Mouse (Mus musculus): ENCODE data around the gene Wfdc8.
"Not testable (repeated sequence)": the region's sequence is repeated elsewhere in the genome, so short reads cannot be mapped to it uniquely, and the experiment has no call there.

Gene Wfdc8

DNA sequence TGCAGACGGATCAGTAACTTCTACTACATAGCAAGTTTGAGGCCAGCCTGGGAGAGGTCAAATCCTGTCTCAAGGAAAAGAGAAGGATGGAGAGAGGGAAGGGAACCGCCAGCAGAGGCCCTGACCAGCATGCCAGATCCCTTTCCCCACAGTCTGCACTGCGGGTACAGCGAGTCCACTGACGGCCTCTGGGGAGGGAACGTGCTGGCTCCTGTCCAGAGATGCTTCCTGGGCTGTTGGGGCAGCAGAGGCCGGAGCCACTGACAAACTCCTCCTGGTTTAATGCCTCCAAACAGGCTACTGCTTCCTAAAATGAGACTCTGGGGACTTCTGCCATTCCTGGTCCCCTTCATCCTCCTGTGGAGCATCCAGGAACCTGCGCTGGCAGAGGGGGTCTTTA, at the start of gene Wfdc8, which contains the start of gene Wfdc6b:
Gene Wfdc8 (minus strand): TSS at position 156 of the 400 bp plus-strand sequence.
Gene Wfdc6b (plus strand): TSS at position 52 of the 400 bp plus-strand sequence.
- DNase-seq: not testable (repeated sequence)

DNA sequence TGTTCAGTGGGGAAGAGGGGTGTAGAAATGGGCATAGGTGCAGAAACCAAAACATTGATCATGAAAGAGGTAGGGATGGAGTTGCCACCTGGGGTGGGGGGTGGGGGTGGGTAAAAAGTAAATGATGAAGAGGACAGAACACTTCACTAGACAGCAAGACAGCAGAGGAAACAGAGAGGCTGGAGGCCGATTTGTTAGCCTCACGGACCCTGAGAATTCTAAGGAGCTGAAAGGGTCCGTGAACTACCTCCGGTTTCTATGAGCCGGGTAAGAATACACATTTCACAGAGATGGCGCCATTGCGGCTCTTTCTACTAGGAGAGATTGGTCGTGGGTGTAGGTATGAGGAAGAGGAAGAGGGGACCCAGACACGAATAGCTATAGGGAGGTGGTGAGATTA, 43.1 kb upstream of the Wfdc8 start, which contains the start of gene Wfdc9:
Gene Wfdc9 (minus strand): TSS at position 101 of the 400 bp plus-strand sequence.
- DNase-seq: no peak

DNA sequence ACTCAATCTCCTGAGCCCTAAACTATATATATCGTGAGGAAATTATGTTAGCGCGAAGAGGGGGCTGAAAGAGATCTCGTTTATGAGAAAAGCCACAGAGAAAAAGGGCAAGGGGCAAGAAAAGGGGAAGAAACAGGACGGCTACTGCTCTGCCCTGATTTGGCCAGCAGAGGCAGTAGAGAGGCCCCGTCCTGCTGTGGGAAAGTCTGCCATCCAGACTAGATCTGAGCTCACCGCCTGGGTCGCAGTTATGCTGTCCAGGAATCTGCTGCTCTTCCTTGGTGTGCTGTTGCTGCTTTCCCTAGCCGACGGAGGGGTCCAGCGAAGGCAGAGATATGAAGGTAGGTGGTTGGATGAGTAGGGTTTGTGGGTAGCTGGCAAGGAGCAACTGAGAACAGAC, 42.4 kb upstream of the Wfdc8 start, which contains the start of gene Wfdc10:
Gene Wfdc10 (plus strand): TSS at position 189 of the 400 bp plus-strand sequence.
- DNase-seq: peak; percentile 77

DNA sequence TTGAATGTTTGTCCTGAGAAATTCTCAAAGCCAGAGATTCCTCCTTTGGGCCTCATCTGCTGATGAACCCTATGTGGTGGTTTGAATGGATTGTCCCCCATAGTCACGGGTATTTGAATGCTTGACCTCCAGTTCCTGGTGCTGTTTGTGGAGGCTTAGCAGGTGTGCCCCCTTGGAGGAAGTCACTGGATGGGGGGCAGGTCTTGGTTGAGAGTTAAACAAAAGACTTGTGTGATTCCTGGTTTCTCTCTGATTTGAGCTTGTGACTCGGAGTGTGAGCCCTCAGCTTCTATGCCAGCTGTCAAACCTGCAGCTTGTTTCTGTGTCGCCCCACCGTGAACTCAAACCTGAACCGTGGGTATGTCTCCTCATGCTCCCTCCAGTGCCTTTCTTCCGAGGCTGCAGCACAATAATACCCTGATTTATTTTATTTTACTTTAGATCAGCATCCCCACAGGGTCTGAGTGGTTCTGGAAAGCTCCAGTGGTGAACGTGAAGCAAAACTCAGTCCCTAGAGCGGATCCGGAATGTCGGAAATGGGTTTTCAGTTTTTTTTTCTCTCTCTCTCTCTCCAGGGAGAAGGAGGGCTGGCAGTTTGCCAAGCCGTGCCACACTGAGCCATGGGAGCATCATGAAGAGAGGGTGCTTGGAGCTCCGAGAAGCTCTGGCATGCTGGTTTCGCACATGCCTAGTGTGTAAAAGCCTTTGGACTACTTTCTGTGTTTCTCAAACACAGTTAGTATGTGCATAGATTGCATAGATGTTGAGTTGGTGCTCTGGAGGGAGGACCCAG, 28.7 kb upstream of the Wfdc8 start:
- no peak for DNase-seq

DNA sequence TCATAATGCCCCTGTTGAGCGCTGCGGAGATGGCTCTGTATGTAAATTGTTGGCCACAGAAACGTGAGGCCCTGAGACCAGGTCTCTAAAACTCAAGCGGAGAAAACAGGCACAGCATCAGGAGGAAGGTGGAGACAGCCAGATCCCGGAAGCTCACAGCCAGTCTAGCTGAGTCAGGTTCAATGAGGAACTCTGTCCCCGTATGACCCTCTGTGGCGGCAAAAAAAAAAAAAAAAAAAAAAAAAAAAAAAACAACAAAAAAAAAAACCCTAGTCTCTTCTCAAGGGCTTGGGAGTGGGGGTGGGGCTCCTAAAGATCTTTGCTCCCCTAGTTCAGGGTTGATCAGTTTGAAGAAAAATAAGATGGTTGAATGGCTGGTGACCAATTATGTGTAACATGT, 27.7 kb upstream of the Wfdc8 start:
- DNase-seq: no peak

DNA sequence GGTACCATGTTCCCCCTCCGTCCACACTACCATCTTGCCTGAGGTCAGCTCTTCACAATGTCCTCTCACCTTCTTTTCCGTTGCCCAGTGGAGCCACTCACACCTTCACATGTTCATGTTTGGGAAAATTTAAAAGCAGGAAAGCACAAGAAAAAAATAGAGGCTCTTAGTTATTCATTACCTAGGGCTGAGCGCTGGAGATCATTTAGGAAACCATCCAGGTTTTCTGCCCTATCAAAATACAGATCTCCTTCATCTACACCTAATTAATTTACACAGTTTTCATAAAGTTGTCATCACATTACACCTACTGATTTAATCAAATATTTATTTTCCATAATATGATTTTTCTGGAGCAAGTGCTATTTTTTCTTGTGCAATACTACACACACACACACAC, 25.3 kb upstream of the Wfdc8 start, which contains the start of gene Wfdc16:
Gene Wfdc16 (minus strand): TSS at position 101 of the 400 bp plus-strand sequence.
- DNase-seq: no peak

DNA sequence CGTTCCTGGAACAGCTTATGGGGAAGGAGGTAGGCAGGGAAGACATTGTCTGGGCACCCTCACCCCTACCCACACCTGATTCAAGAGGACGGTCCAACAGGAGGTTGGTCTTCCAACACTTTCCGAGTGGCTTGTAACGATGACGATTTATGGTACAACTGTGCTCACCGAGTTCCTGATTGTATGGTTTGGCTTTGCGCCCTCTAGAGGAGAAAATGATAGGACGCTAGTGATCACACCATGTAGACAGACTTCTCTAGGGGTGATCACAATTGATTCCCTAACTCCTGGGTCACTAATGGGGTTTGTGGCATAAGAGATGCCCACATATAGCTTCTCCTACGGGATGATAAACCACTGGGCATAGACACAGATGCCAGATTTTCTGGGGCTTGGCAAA, 21.8 kb upstream of the Wfdc8 start:
- DNase-seq: no peak

DNA sequence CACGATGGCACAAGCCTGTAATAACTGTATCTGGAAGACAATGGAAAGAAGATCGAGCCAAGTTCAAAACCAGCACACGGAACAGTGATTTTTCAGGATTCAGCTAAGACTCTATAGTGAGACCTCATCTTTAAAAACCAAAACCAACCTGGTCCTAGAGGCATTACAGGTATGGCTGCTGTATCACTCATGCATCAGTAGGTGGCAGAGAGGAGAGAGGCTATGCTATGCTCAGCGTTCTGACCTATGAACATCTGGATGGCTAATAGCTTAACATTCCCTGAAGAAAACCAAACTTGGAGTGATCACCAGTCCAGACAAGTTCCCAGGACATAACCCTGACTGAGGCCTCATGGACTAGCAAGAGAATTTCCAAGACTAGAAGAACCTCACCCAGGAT, 8.3 kb upstream of the Wfdc8 start:
- DNase-seq: no peak

DNA sequence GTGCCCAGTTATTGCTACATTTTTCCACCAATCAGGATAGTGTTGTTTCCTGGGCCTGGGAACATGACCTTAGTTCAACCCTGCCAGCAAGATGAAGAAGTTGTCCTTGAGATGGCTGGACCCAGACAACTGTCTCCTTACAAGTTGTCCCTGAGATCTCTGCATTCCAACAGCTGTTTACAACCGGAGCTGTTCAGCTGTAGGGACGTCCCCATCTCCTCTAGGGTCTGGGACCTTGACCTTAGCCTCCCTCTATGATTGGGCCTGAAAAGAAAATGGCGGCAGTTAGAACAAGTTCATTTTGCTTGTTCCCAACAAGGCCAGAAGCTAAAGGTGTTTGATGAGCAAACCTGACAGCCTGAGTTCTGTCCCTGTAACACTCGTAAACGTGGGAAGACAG, 5.6 kb upstream of the Wfdc8 start:
- no peak for DNase-seq

DNA sequence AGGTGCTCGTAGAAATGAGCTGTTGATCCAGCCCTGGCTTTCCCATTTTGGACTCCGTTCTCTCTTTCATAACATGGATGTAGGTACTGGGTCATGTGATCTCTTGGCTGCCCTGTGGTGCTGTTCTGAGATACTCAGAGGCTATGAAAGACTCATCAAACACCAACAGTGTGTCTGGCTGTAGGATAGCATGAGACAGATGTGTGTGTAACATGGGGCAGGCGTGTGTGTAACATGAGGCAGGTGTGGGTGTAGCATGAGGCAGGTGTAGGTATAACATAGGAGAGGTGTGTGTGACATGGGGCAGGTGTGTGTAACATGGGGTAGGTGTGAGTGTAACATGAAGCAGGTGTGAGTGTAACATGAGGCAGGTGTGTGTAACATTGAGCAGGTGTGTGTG, 2.0 kb upstream of the Wfdc8 start:
- DNase-seq: no peak

DNA sequence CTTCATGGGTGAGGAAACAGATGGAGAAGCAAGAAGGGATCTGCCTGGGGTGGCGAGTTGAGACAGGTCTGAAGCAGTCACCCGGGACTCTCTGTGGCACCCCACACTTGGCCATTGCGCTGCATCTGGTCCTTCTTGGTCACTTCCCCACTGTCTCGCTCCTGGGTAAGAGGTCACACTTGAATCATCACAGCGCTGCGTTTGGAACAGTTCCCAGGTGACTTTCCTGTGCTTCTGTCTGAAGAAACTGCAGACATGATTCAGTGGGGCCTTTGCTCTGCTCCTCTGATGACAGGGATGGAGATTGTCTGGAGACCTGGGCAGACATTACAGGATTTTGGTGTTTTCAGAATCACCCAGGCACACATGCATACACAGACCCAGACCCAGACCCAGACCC, 4.6 kb downstream of the Wfdc8 start:
- no peak for DNase-seq

DNA sequence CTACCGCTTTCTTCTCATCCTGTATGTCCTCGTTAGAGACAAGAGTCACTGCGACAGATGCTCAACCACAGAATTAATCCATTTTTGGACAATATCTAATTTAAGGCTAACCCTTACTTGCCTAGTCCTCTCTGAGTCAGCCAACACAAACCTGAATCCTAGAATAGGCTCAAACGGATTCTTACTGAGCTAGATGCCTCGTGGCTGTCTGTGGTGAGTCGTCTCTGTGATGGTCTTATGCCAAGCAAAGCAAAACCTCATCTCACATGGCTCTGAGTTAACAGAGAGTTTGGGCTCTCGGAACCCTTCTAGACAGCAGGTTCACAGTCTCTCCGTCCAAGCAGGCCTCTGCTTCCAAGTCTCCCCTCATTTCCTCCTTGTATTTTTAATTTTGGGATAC, 9.0 kb downstream of the Wfdc8 start:
- no peak for DNase-seq

DNA sequence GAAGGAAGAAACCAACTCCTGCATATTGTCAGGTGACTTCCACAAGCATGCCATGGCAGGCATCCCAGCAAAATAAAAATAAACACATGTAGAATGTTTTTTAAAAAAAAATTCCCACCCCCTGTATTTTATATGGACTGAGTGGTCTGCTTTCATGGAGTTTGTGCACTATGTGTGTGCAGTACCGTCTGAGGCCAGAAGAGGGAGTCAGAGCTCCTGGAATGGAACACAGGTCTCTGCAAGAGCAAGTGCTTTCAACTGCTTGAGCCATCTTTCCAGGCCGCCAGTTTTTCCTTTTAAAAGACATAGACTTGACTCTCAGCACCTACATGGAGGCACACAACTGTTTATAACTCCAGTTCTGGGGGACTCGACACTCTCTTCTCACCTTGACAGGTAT, 9.9 kb downstream of the Wfdc8 start:
- DNase-seq: no peak

DNA sequence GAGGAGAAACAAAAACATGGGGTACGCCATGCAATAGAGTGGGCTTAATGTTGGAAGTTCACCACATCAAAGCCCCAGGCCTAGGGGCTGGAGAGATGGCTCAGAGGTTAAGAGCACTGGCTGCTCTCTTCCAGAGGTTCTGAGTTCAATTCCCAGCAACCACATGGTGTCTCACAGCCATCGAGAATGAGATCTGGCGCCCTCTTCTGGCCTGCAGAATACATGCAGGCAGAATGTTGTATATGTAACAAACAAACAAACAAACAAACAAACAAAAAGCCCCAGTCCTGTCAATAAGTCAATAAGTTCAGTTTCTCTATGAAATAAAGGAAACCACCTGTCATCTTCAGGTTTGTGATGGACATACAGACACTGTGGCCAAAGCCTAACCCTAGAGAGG, 13.2 kb downstream of the Wfdc8 start:
- DNase-seq: no peak

DNA sequence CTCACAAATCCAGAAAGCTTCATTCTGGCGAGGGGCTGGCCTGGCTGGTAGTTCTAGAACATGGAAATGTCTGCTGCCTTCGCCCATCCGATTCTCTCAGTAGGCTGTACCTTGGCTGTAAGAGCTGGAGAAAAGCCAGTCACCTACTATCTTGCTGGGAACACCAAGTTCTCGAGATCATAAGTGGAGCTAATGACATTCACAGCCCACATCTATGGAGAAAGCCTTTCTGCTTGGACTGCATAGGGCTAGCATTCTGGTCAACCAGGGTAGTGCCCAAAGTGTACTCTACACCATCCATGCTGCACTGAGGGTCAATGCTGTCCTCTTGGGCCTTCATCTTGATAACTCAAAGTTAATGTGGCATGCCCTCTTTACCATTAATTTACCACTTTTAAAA, 19.9 kb downstream of the Wfdc8 start, which contains the start of gene Eppin:
Gene Eppin (minus strand): TSS at position 101 of the 400 bp plus-strand sequence.
- no peak for DNase-seq

DNA sequence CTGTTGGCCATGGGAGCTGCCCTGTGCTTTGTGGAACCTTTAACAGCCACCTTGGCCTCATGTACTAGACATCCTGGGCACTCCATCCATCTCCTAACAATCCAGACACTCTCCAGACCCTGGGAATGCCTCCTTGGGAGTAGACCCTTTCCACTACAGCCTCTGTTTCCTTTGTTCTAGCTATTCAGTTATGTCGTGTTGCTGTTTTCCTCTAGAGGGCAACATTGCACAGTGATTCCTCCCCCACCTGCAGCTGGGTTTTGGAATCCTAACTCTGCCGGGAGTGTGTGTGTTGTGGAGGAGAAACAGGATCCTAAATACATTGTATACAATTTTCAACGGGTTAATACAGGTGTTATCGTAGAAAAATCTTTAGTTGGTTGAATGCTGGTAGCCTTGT, 21.4 kb downstream of the Wfdc8 start:
- no peak for DNase-seq

DNA sequence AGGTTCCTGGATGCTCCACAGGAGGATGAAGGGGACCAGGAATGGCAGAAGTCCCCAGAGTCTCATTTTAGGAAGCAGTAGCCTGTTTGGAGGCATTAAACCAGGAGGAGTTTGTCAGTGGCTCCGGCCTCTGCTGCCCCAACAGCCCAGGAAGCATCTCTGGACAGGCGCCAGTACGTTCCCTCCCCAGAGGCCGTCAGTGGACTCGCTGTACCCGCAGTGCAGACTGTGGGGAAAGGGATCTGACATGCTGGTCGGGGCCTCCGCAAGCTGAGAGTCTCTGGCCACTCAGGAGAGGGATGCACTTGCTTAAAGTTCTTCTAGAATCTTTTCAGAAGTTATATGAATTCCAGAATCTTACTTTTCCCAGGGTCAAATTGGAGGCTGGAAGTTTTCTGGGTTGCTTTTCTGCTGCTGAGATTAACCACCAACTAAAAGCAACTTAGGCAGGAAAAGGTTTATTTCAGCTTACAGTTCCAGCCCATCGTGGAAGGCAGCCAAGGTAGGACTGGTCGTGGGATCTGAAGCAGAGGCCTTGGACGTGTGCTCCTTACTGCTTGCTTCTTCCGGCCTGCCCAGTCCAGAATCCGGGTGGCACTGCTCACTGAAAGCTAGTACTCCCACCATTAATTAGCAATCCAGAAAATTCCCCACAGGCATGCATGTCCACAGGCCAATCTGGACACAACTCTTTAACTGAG, 28.3 kb downstream of the Wfdc8 start, which contains the start of gene Wfdc6a:
Gene Wfdc6a (minus strand): TSS at position 423 of the 701 bp plus-strand sequence.
- not testable (repeated sequence) for DNase-seq

DNA sequence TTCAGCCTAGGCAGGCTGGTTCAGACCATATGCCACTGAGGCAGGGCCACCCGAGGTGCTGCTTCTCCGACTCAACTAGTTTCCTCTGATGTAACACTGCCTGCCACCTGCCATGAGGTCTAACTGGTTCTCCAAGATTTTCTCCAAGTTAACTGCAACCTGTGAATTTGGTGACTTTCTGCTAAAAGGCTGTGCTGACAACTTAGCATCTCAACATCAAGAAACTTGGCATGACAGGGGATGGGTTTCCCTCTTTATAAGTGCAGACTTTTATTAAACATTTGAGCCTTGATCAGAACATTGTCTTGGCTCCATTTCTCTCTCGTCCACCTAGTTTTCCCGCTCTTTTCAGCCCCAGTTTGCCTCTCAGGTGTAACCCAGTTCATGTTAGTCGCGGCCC, 40.1 kb downstream of the Wfdc8 start, which contains the start of gene Spint3:
Gene Spint3 (minus strand): TSS at position 101 of the 400 bp plus-strand sequence.
- not testable (repeated sequence) for DNase-seq

DNA sequence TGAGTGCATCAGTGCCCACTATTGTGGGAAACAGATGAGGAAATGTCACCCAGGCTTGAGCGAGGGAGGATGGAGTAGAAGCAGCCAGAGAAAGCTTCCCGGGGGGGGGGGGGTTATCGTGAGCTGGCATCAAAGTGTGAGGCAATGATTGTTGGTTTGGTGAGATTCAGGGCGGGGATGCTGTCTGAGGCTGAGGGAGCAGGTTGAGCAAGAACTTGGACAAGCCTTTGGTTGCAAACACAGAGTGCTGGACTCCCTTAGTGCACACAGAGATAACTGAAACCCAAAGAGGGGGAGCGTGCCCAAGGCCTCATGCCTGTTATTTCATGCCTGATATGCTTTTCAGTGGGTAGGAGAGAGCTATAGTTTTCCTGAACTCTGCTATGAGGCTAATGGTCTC, 46.0 kb downstream of the Wfdc8 start:
- no peak for DNase-seq

DNA sequence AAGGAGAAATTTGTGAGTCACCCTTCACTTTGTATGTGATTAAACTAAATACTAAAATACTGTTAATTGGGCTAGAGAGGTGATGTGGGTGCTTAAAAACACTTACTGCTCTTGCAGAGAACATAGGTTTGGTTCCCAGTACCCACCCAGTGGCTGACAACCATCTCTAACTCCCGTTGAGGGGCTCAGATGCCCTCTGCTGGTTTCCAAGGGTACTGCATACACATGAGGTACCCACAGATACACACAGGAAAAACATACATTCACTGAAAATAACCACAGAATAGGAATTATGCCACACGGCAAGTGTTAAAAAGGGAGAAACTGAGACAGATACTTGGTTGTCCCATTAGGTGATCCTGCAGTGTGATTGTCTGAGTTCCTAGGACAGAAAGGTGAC, 46.4 kb downstream of the Wfdc8 start:
- DNase-seq: peak; percentile 15

DNA sequence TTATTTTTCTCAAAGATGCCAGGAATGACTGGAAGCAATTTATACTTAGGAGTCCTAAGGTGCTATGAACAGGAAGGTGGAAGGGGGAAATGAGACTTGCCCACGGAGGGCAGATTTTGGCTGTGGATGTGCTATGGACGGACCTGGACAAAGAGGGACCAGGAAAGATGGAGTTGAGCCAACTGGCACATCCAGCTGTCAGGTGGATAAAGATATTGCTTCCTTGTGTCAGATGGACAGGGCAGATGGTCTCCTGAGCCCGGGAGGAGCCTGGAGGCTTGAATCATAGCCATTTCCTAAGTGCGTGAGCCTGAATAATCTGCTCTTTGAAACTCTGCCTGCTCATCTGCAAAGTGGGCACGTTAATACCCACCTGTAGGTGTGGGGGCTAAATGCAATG, 49.1 kb downstream of the Wfdc8 start:
- no peak for DNase-seq

DNA sequence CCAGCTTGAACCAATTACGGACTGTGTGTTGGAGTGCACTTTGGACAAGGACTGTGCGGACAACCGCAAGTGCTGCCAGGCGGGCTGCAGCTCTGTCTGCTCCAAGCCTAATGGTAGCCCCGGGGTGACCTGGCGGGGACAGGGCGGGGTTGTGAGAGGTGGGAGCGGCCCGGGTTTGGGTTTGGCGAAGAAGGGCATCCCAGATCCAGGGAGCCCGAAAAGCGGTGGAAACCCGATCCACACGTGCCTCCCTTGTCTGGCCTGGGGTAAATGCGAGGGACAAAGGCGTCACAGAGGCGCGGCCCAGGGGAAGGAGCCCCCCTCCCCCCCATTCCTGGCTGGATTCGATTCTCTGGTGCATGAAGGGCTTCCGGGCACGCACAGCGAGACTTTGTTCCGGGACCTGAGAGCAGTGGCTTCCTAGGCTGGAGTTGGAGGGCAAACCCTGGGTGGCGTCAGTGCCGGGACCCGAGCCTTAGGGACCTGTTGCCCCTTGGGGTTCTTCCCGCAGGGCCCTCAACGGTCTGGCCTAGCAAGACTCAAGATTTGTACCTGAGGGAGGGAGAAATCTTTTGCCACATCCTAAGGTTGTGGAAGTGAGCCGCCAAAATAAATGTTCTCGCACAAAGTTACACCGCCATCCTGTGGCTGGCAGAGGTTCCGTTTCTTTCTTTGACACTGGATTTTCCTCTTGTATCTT, 49.9 kb downstream of the Wfdc8 start:
- DNase-seq: peak; percentile 28

Measured in thymus, postnatal 4 days (tissue).